Mouse (Mus musculus): ENCODE measurements at regions not wholly inside any gene's neighbourhood (a gene's known extent, or its start where the extent isn't known, plus 50 kb on each side); places are given as distances from the start of the nearest gene placed in this dataset.

DNA sequence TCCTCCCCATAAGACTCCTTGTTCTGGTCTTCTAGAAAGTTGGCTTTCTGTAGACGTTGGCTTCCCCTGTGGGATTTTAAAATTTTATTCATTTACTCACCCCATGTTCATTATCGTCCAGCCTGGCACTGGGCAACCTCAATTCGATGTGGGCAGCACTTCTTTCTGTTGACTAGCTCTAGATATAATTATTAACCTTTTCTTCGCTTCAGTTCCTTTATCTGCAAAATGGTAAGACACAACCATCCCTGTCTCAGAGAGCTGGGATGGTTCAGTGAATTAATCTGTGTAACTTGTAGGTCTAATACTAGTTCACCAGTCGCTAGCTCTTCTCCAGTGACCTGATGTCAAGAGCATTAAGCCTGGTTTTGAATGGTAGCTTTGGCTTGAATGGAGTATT, 89.9 kb upstream of the Plxnc1 start:
- DNase-seq (ENCODE audit: low spot score in 2 of 2) = no peak

DNA sequence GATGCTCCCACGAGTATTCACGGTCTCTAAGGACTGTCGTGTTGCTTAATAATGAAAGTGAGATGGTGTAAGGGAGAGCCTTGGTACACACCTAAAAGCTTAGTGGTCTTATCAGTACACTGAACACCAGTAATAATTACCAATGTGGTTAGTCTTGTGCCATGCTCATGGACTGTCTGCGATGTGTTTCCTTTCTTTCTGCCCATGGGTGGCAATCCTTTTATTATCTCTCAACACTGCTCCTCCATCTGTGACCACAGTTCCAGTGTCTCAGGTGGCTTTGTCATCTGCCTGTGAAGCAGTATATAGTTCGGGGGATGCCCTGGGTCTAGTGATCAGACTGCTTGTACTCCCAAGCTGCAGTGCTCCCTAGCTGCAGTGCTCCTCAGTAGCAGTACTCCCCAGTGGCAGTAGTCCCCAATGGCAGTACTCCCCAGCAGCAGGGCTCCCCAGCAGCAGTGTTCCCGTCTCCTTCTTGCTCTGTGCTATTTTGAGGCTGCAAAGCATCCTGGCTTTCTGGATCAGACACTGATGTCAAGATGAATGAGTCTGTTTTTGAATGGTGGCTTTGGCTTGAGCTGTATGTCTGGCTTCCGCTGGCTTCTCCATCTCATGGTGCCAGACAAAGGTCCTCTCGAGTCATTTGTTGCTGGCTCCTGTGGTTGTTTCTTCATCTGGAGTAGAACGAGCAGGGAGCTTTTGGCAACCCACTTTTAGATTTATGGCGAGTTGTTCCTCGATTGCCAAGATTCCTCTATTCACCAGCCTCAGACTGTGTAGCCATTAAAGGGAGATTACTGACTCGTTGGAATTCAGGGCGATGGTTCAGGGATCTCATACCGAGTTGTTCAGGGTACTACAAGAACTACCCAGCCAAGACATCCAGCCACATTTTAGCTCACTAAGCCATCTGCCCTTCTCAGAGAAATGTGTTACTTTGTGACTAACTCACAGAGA, 88.4 kb upstream of the Plxnc1 start:
- peak; percentile 19 to 26 for DNase-seq (ENCODE audit: low spot score in 2 of 2)

GRCm38 (mm10) chr10:95031371-95031770, 86.7 kb upstream of the Plxnc1 start:
- no peak for DNase-seq (ENCODE audit: low spot score in 2 of 2)

DNA sequence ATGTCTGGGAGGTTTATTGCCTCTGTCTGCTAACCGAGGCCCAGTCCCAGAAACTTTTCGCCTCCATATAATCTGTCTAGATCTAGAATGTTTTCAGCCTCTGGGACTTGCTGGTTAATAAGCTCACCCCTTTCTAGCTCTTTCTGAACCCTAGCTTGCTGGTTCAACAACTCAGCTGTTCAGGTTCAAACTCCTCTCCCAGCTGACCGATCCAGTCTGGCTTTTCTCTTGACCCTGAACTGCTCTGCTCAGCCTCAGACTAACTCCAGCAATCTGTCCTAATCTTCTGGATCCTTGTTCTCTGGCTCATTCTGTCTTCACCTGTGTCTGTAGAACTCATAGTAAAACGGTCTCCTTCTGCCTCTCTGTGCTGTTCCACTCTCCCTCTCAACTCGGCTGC, 86.2 kb upstream of the Plxnc1 start:
- DNase-seq (ENCODE audit: low spot score in 2 of 2) = no peak

DNA sequence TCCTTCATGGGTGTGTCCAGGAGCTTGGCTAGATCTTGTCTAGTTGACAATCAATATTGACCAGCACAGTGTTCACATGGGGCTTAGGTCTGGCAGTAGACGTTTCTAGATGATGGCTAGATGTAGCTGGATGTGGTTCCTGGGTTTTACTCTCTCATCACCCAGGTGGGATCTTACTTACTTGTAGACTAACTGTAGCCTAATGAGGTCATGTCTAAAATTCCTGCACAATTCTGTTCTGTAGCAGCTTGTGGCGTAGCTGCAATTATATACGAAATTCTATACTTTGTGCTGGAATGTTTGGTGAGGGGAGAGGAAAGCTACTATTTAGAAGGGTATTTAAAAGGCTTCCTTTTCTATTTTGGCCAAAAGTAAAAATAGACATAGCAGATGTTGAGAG, 84.9 kb upstream of the Plxnc1 start:
- no peak for DNase-seq (ENCODE audit: low spot score in 2 of 2)

- no peak for DNase-seq (ENCODE audit: low spot score in 2 of 2)
Measured at GRCm38 (mm10) chr10:95025569-95026327, 81.1 kb upstream of the Plxnc1 start.

DNA sequence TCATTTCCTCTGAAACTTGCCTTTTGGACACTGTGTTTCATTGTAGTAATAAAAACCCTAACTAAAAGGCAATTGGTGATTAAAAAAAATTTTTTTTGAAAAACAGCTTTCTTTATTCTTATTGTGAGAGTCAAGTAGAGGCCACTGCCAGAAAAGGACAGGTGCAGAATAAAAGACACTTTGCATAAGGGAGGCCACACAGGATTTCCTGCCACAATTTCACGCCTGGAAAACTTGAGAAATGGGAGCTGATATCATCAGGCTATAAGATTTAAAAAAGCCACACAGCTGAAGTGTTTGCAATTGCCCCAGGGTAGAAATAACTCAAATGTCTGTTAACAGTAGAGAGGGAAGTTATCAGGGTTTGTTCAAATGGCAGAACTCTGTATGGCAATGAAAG, 76.6 kb upstream of the Plxnc1 start:
- no peak for DNase-seq (ENCODE audit: low spot score in 2 of 2)

GRCm38 (mm10) chr10:95016896-95017295, 72.3 kb upstream of the Plxnc1 start:
- no peak for DNase-seq (ENCODE audit: low spot score in 2 of 2)

GRCm38 (mm10) chr10:95015298-95015951, 70.8 kb upstream of the Plxnc1 start:
- peak in 1 of 2 experiments; percentile 17 for DNase-seq (ENCODE audit: low spot score in 2 of 2)

DNA sequence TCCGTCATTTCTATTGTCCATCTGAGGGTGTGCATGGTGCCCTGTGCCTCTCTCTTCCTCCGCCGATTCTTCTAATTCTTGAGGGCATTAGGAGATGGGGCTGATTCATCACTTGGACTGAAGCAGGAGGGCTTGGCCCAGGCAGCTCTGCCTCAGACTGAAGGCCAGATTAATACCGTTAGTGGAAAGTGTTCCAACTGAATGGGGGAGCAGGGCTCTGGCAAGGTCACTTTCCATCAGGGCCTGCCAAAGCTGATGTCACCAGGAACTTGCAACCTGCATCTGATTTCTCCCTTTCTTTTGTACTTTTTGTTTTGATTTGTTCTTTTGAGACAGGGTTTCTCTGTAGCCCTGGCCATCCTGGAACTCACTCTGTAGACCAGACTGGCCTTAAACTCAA, 69.3 kb upstream of the Plxnc1 start:
- DNase-seq (ENCODE audit: low spot score in 2 of 2) = peak in 1 of 2 experiments; percentile 41

GRCm38 (mm10) chr10:95013213-95013915, 68.7 kb upstream of the Plxnc1 start:
- no peak for DNase-seq (ENCODE audit: low spot score in 2 of 2)

GRCm38 (mm10) chr10:95010333-95010732, 65.7 kb upstream of the Plxnc1 start:
- DNase-seq (ENCODE audit: low spot score in 2 of 2) = no peak

GRCm38 (mm10) chr10:95009081-95009480, 64.4 kb upstream of the Plxnc1 start:
- DNase-seq (ENCODE audit: low spot score in 2 of 2) = no peak

- no peak for DNase-seq (ENCODE audit: low spot score in 2 of 2)
Measured at GRCm38 (mm10) chr10:95004065-95004763, 59.6 kb upstream of the Plxnc1 start.

DNA sequence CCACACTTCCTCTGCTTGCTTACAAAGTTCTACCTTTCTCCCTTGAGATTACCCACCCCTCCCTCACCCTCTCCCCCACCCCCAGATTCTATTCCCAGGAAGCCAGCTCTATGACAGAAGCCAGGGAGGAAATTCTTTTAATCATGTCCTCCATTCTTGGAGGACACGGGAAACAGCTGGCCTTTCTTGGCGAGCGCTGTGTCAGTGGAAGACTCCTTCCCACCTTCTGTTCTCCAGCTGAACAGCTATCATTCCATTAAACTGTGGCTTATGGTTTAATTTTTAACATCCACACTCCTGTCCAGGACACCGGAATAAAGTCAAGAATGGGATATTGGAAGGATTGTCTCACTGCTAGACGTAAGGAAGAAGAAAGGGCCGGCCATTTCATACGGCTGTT, 59.0 kb upstream of the Plxnc1 start:
- DNase-seq (ENCODE audit: low spot score in 2 of 2) = no peak

DNA sequence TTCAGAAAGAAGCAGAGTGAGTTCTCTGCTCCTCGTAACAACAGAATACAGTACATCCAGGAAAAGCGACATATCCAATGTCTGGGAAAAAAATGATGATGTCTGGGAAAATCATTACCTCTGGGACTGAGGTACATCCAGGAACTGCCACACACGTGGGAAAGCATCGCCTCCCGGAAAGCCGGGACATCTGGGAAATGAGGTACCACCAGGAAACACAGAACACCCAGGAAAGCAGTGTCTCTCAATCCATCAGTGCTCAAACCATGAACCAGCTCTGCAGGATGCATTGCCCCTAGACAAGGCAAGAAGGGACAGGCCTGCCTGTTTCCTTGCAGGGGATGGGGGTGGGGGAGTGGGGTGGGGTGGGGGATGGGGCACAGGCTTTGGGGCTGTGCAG, 57.0 kb upstream of the Plxnc1 start:
- no peak for DNase-seq (ENCODE audit: low spot score in 2 of 2)

- DNase-seq (ENCODE audit: low spot score in 2 of 2) = no peak
Measured at GRCm38 (mm10) chr10:94999716-95000115, 55.1 kb upstream of the Plxnc1 start.
